Mouse (Mus musculus): ENCODE results near the gene Pja2. TPM values are rescaled to one million over a fixed set of nuclear protein-coding genes. Genes with fewer than 3 reads are reported as not detected.
A peak's percentile ranks its signal among the peaks of the same experiment; 100 is the strongest.
"Not testable (repeated sequence)": the region's sequence is repeated elsewhere in the genome, so short reads cannot be mapped to it uniquely, and the experiment has no call there.

Gene Pja2
- 100 to 1,000 TPM; 389 to 398 TPM for total RNA-seq (2021)
- long read RNA-seq, experiment 1, full-length matches to known transcripts, result 427 of 467 reads
- long read RNA-seq, experiment 1, partial matches to known transcripts, result 20 of 467 reads
- long read RNA-seq, experiment 1, other reads (novel, unspliced or antisense), result 20 of 467 reads
- long read RNA-seq, experiment 2, full-length matches to known transcripts, result 329 of 358 reads
- long read RNA-seq, experiment 2, partial matches to known transcripts, result 15 of 358 reads
- long read RNA-seq, experiment 2, other reads (novel, unspliced or antisense), result 14 of 358 reads

- intact Hi-C loops (cut with DNase I), result loop anchor here (10.0 kb wide), 1 partner anchor 263 kb away; no protein-coding TSS in a partner anchor
- peak; percentile 99 to 100 for DNase-seq (ENCODE audit: low spot score in 2 of 2)
Measured at GRCm38 (mm10) chr17:64331898-64332769, at the start of gene Pja2. Gene Pja2, minus strand, starts transcription at chr17:64331916.

GRCm38 (mm10) chr17:64375327-64375726 is 43.6 kb upstream of the Pja2 start:
- peak; percentile 63 to 65 for DNase-seq (ENCODE audit: low spot score in 2 of 2)
- intact Hi-C loops (cut with DNase I), result no loop called here

GRCm38 (mm10) chr17:64363694-64364093 is 32.0 kb upstream of the Pja2 start:
- DNase-seq (ENCODE audit: low spot score in 2 of 2), result peak; percentile 22 to 32
- intact Hi-C loops (cut with DNase I), result no loop called here

GRCm38 (mm10) chr17:64362570-64362969 is 30.9 kb upstream of the Pja2 start:
- intact Hi-C loops (cut with DNase I), result no loop called here
- no peak for DNase-seq (ENCODE audit: low spot score in 2 of 2)

- no peak for DNase-seq (ENCODE audit: low spot score in 2 of 2)
- intact Hi-C loops (cut with DNase I), result no loop called here
Measured at GRCm38 (mm10) chr17:64361911-64362425, 30.3 kb upstream of the Pja2 start.

- intact Hi-C loops (cut with DNase I), result no loop called here
- no peak for DNase-seq (ENCODE audit: low spot score in 2 of 2)
Measured at GRCm38 (mm10) chr17:64353940-64354339, 22.2 kb upstream of the Pja2 start.

GRCm38 (mm10) chr17:64346135-64346534 is 14.4 kb upstream of the Pja2 start:
- intact Hi-C loops (cut with DNase I), result no loop called here
- DNase-seq (ENCODE audit: low spot score in 2 of 2), result no peak

GRCm38 (mm10) chr17:64344576-64345172 is 13.0 kb upstream of the Pja2 start:
- intact Hi-C loops (cut with DNase I), result no loop called here
- DNase-seq (ENCODE audit: low spot score in 2 of 2), result no peak

- intact Hi-C loops (cut with DNase I), result no loop called here
- DNase-seq (ENCODE audit: low spot score in 2 of 2), result peak; percentile 21 to 54
Measured at GRCm38 (mm10) chr17:64341698-64342097, 10.0 kb upstream of the Pja2 start.

- intact Hi-C loops (cut with DNase I), result loop anchor here (10.0 kb wide), 1 partner anchor 255 kb away; no protein-coding TSS in a partner anchor
- no peak for DNase-seq (ENCODE audit: low spot score in 2 of 2)
Measured at GRCm38 (mm10) chr17:64339752-64340151, 8.0 kb upstream of the Pja2 start.

- DNase-seq (ENCODE audit: low spot score in 2 of 2), result no peak
- intact Hi-C loops (cut with DNase I), result loop anchor here (10.0 kb wide), 1 partner anchor 258 kb away; no protein-coding TSS in a partner anchor
Measured at GRCm38 (mm10) chr17:64337220-64337619, 5.5 kb upstream of the Pja2 start.

GRCm38 (mm10) chr17:64333956-64334355 is 2.2 kb upstream of the Pja2 start:
- no peak for DNase-seq (ENCODE audit: low spot score in 2 of 2)
- intact Hi-C loops (cut with DNase I), result loop anchor here (10.0 kb wide), 1 partner anchor 261 kb away; no protein-coding TSS in a partner anchor

GRCm38 (mm10) chr17:64332770-64333096 is 1.0 kb upstream of the Pja2 start:
- intact Hi-C loops (cut with DNase I), result loop anchor here (10.0 kb wide), 1 partner anchor 262 kb away; no protein-coding TSS in a partner anchor
- peak in 1 of 2 experiments; percentile 40 for DNase-seq (ENCODE audit: low spot score in 2 of 2)

- intact Hi-C loops (cut with DNase I), result loop anchor here (10.0 kb wide), 1 partner anchor 263 kb away; no protein-coding TSS in a partner anchor
Measured at GRCm38 (mm10) chr17:64331291-64331897, 322 bp downstream of the Pja2 start.

GRCm38 (mm10) chr17:64330885-64331284 is 831 bp downstream of the Pja2 start:
- intact Hi-C loops (cut with DNase I), result loop anchor here (10.0 kb wide), 1 partner anchor 264 kb away; no protein-coding TSS in a partner anchor
- DNase-seq (ENCODE audit: low spot score in 2 of 2), result no peak

More at GRCm38 (mm10) chr17:64331291-64331897, 322 bp downstream of the Pja2 start:
- DNase-seq (ENCODE audit: low spot score in 2 of 2), result no peak

GRCm38 (mm10) chr17:64324556-64324955 is 7.2 kb downstream of the Pja2 start:
- intact Hi-C loops (cut with DNase I), result no loop called here
- no peak for DNase-seq (ENCODE audit: low spot score in 2 of 2)

- DNase-seq (ENCODE audit: low spot score in 2 of 2), result no peak
- intact Hi-C loops (cut with DNase I), result no loop called here
Measured at GRCm38 (mm10) chr17:64315428-64315827, 16.3 kb downstream of the Pja2 start.

GRCm38 (mm10) chr17:64314523-64314922 is 17.2 kb downstream of the Pja2 start:
- intact Hi-C loops (cut with DNase I); DNase-seq (ENCODE audit: low spot score in 2 of 2): not testable (repeated sequence)

GRCm38 (mm10) chr17:64297628-64298027 is 34.1 kb downstream of the Pja2 start:
- intact Hi-C loops (cut with DNase I), result no loop called here
- no peak for DNase-seq (ENCODE audit: low spot score in 2 of 2)

All from left cerebral cortex, postnatal 14 days (tissue).